Mouse (Mus musculus): ENCODE measurements around the gene Fam25c. TPM values are rescaled to one million over a fixed set of nuclear protein-coding genes. Genes with fewer than 3 reads are reported as not detected.

Fam25c gene
- polyA plus RNA-seq, 1 experiment, result not detected

DNA sequence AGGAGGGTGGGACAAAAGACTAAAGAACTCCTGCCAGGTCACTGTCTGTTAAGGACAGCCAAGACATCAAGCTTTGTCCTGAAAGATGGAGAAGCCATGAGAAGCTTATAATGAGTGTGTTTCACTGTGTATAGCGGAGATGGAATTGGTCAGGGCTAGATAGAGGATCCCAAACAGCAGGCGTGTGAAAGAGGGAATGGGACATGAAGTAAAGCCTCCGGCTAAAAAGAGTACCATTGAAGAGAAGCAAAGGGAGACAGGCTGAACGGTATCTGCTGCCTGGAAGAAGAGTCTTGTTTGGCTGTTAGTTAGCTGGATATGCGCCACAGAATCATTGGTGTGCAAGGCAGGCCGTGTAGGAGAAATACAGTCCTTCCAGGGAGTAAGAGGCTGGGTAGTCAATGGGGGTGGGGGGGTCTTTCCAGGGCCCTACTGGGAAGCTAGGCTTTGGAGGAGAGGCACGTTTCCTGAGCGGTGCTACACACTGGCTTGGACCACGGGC lies 24.5 kb downstream of the Fam25c start:
- H3K36me3 ChIP-seq (ENCODE audit: control insufficient read depth, insufficient read depth, low read length), result peaks cover 2% of the 10 kb centered on the region
- no peak overlapping the region for H3K4me3 ChIP-seq (ENCODE audit: control insufficient read depth, low read depth, low read length)
- TF ChIP-seq CTCF (IDR thresholded peaks at IDR 0.05; ENCODE audit: control insufficient read depth, insufficient read depth, insufficient replicate concordance, low read depth, low read length) (no peak), POLR2A (IDR thresholded peaks at IDR 0.05; ENCODE audit: control insufficient read depth, low read depth, low read length) (no peak)
- no peaks in the 10 kb centered on the region for H3K4me1 ChIP-seq (ENCODE audit: control insufficient read depth, insufficient read depth, low read length)
- H3K27me3 ChIP-seq (ENCODE audit: control insufficient read depth, insufficient read depth, low read length), result no peaks in the 10 kb centered on the region
- no peak overlapping the region for H3K27ac ChIP-seq (ENCODE audit: control insufficient read depth, insufficient read depth, low read depth, low read length)

DNA sequence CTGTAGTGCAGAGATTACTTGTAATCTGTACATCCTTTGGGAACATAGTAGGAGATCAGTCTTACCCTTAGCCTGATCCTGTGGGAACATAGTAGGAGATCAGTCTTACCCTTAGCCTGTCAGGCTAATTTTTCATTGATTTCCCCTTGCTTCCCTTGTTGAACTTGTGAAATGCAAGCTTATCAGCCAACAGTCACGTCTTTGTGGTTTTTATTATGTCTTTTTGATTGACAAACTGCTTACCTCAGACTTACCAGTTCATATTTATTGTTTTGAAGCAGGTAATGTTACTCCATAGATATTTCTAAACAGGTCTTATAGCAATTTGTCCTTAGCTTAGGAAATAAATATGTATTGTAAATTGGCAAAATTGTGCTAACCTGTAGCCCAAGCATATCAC lies 27.6 kb downstream of the Fam25c start:
- TF ChIP-seq POLR2A (IDR thresholded peaks at IDR 0.05; ENCODE audit: control insufficient read depth, low read depth, low read length) (no peak), CTCF (IDR thresholded peaks at IDR 0.05; ENCODE audit: control insufficient read depth, insufficient read depth, insufficient replicate concordance, low read depth, low read length) (no peak)
- Histone ChIP-seq H3K27ac (ENCODE audit: control insufficient read depth, insufficient read depth, low read depth, low read length) (no peak overlapping the region), H3K27me3 (ENCODE audit: control insufficient read depth, insufficient read depth, low read length) (no peaks in the 10 kb centered on the region), H3K36me3 (ENCODE audit: control insufficient read depth, insufficient read depth, low read length) (no peaks in the 10 kb centered on the region; the same call in 1 of the 2 replicates), H3K4me3 (ENCODE audit: control insufficient read depth, low read depth, low read length) (no peak overlapping the region), H3K4me1 (ENCODE audit: control insufficient read depth, insufficient read depth, low read length) (no peaks in the 10 kb centered on the region)

DNA sequence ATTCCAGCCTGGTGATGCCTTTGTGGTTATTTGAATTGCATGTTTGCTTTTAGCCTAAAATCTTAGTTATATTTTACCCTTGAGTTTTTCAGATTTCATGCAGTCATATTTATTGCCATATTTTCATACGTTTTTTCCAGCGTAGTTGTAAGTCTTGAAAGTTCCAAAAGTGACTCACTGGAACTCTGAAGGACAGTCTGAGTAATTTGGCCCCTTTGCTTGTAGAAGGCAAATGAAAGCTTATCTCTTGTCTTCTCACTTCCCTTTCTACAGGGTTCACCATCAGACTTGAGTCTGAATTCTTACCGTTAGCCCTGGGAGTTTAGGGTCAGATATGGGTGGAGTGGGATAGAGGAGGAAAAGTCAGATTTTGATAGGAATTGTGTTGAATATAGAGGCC lies 28.6 kb downstream of the Fam25c start:
- H3K27me3 ChIP-seq (ENCODE audit: control insufficient read depth, insufficient read depth, low read length), result no peaks in the 10 kb centered on the region
- no peak overlapping the region for H3K27ac ChIP-seq (ENCODE audit: control insufficient read depth, insufficient read depth, low read depth, low read length)
- H3K36me3 ChIP-seq (ENCODE audit: control insufficient read depth, insufficient read depth, low read length), result no peaks in the 10 kb centered on the region; the same call in 1 of the 2 replicates
- no peak overlapping the region for H3K4me3 ChIP-seq (ENCODE audit: control insufficient read depth, low read depth, low read length)
- TF ChIP-seq CTCF (IDR thresholded peaks at IDR 0.05; ENCODE audit: control insufficient read depth, insufficient read depth, insufficient replicate concordance, low read depth, low read length), result no peak
- no peak for TF ChIP-seq POLR2A (IDR thresholded peaks at IDR 0.05; ENCODE audit: control insufficient read depth, low read depth, low read length)
- no peaks in the 10 kb centered on the region for H3K4me1 ChIP-seq (ENCODE audit: control insufficient read depth, insufficient read depth, low read length)

DNA sequence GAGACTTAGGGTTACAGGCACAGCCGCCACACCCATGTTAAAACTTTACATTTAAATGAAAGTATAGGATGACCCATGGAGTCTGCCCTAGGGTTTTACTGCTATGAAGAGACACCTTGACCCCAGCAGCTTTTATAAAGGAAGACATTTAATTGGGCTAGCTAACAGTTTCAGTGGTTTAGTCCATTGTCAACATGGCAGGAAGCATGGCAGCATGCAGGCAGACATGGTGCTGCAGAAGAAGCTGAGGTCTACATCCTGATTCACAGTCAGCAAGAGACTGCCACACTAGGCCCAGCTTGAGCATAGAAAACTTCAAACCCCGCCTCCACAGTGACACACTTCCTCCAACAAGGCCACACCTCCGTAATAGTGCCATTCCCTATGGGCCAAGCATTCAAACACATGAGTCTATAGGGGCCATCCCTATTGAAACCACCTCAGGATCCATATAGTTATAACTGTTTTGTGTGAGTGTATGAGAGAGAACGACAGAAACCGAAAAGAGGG lies 31.6 kb downstream of the Fam25c start:
- no peak for TF ChIP-seq POLR2A (IDR thresholded peaks at IDR 0.05; ENCODE audit: control insufficient read depth, low read depth, low read length)
- no peak for TF ChIP-seq CTCF (IDR thresholded peaks at IDR 0.05; ENCODE audit: control insufficient read depth, insufficient read depth, insufficient replicate concordance, low read depth, low read length)
- Histone ChIP-seq H3K4me3 (ENCODE audit: control insufficient read depth, low read depth, low read length) (no peak overlapping the region), H3K27ac (ENCODE audit: control insufficient read depth, insufficient read depth, low read depth, low read length) (no peak overlapping the region), H3K4me1 (ENCODE audit: control insufficient read depth, insufficient read depth, low read length) (no peaks in the 10 kb centered on the region), H3K36me3 (ENCODE audit: control insufficient read depth, insufficient read depth, low read length) (no peaks in the 10 kb centered on the region), H3K27me3 (ENCODE audit: control insufficient read depth, insufficient read depth, low read length) (no peaks in the 10 kb centered on the region)

DNA sequence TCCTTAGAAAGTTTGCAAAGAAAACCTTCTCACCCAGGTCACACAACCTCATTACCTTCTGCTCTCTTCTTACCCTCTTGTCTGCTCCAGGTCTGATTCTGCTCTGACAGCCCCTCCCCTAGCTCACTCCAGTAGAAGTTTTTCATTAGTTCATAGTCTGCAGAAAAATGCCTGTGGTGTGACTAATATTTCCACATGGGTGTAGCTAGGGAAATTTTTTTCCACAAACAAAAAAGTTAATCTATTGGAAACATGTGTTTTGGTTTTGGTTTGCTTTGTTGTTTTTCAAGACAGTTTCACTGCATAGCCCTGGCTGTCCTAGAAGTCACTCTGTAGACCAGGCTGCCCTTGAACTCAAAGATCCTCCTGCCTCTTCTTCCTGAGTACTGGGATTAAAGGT lies 37.1 kb downstream of the Fam25c start:
- Histone ChIP-seq H3K36me3 (ENCODE audit: control insufficient read depth, insufficient read depth, low read length) (no peaks in the 10 kb centered on the region), H3K27ac (ENCODE audit: control insufficient read depth, insufficient read depth, low read depth, low read length) (no peak overlapping the region), H3K4me3 (ENCODE audit: control insufficient read depth, low read depth, low read length) (no peak overlapping the region), H3K27me3 (ENCODE audit: control insufficient read depth, insufficient read depth, low read length) (no peaks in the 10 kb centered on the region), H3K4me1 (ENCODE audit: control insufficient read depth, insufficient read depth, low read length) (no peaks in the 10 kb centered on the region)
- TF ChIP-seq POLR2A (IDR thresholded peaks at IDR 0.05; ENCODE audit: control insufficient read depth, low read depth, low read length) (no peak), CTCF (IDR thresholded peaks at IDR 0.05; ENCODE audit: control insufficient read depth, insufficient read depth, insufficient replicate concordance, low read depth, low read length) (no peak)

DNA sequence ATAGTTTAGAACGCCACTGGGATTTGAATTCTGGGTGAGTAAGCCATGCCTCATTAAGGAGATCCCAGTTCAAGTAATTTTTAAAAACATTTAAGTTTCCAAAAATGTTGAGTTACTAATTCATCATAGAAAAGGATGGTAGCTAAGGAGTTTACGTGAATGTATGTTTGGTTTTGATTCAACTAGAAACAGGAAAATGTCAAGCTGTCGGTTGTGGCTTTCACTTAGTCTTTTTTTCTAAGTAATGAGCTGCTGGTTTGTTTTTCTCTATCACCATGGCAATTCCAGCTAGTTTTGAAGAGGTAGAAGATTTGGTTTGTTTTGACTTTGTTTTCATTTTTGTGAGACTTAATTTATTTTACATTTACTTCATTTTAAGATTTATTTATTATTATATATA lies 37.8 kb downstream of the Fam25c start:
- Histone ChIP-seq H3K4me1 (ENCODE audit: control insufficient read depth, insufficient read depth, low read length) (no peaks in the 10 kb centered on the region), H3K27ac (ENCODE audit: control insufficient read depth, insufficient read depth, low read depth, low read length) (no peak overlapping the region), H3K4me3 (ENCODE audit: control insufficient read depth, low read depth, low read length) (no peak overlapping the region), H3K36me3 (ENCODE audit: control insufficient read depth, insufficient read depth, low read length) (no peaks in the 10 kb centered on the region), H3K27me3 (ENCODE audit: control insufficient read depth, insufficient read depth, low read length) (no peaks in the 10 kb centered on the region)
- TF ChIP-seq CTCF (IDR thresholded peaks at IDR 0.05; ENCODE audit: control insufficient read depth, insufficient read depth, insufficient replicate concordance, low read depth, low read length), result no peak
- no peak for TF ChIP-seq POLR2A (IDR thresholded peaks at IDR 0.05; ENCODE audit: control insufficient read depth, low read depth, low read length)

DNA sequence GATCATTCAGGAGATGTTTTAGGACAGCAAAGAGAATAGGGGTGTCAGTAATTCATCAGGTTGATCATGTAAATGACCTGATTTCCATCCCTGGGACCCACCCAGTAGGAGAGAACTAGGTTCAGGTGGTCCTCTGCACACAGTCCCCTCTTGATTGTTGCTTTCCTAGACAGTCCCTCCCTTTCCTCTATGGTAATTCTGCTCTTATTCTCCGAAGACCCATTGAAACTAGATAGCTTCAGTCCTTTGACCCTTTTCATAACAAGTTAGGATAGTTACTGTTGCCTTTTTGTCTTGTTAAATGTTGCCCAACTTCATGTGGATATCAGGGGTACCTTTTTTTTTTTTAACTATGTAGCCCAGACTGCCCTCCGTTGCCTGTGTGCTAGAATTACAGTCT lies 38.9 kb downstream of the Fam25c start:
- no peaks in the 10 kb centered on the region for H3K36me3 ChIP-seq (ENCODE audit: control insufficient read depth, insufficient read depth, low read length)
- no peaks in the 10 kb centered on the region for H3K27me3 ChIP-seq (ENCODE audit: control insufficient read depth, insufficient read depth, low read length)
- no peak overlapping the region for H3K27ac ChIP-seq (ENCODE audit: control insufficient read depth, insufficient read depth, low read depth, low read length)
- no peaks in the 10 kb centered on the region; the same call in 1 of the 2 replicates for H3K4me1 ChIP-seq (ENCODE audit: control insufficient read depth, insufficient read depth, low read length)
- no peak overlapping the region for H3K4me3 ChIP-seq (ENCODE audit: control insufficient read depth, low read depth, low read length)
- TF ChIP-seq POLR2A (IDR thresholded peaks at IDR 0.05; ENCODE audit: control insufficient read depth, low read depth, low read length), result no peak
- no peak for TF ChIP-seq CTCF (IDR thresholded peaks at IDR 0.05; ENCODE audit: control insufficient read depth, insufficient read depth, insufficient replicate concordance, low read depth, low read length)

Measured in testis, adult 2 months (tissue).